Mouse (Mus musculus): ENCODE measurements around the gene Map9.
"Not testable (repeated sequence)": the region's sequence is repeated elsewhere in the genome, so short reads cannot be mapped to it uniquely, and the experiment has no call there.

Map9 gene

GRCm38 (mm10) chr3:82412397-82412796 lies 54.6 kb downstream of the Map9 start:
- DNase-seq (ENCODE audit: low spot score): no peak

- no peak for DNase-seq (ENCODE audit: low spot score)
Observed at GRCm38 (mm10) chr3:82417958-82418357, 60.1 kb downstream of the Map9 start.

- no peak for DNase-seq (ENCODE audit: low spot score)
Observed at GRCm38 (mm10) chr3:82435351-82435750, 77.5 kb downstream of the Map9 start.

DNA sequence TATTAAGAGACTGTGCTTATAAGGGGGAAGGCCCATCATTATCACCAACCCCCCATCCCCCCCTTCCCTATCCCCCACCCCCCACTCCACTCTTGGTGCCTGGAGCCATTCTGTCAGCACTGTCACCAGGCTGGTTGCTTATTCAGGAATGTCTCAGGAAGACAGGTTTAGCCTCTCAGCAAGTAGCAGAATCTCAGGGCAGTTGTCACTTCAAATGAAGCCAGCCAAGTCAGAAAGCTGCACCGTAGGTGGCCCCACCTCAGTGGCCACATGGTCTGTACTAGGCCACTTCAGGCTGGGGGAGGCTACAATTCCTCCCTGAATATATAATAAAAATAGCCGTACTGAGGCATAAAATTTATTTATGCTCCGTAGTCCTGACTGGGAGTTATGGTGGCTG lies 83.1 kb downstream of the Map9 start:
- DNase-seq (ENCODE audit: low spot score): no peak

DNA sequence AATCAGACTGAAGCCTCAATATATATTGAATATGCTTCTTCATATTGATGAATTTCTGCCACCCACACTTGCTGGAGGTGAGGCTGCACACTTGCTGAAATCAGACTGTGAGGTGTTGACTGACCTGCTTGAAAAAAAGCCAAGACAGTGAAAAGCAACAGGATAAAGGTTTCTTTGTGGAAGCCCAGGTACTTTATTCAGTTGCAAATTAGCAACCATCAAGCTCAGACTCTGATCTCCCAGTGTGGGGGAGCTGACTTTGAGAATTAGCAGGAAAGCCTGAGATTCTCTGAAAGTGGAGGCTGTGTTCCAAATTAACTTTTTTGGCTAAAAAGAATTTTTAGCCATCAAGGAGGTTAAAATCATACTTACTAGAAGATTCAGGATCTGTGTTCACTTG lies 83.8 kb downstream of the Map9 start:
- not testable (repeated sequence) for DNase-seq (ENCODE audit: low spot score)
